Mouse (Mus musculus): ENCODE measurements around the gene Zfp746. TPM values are rescaled to one million over a fixed set of nuclear protein-coding genes. Genes with fewer than 3 reads are reported as not detected.

Zfp746 gene
- total and polyA plus RNA-seq, 3 experiments, result 17.8 to 22.1 TPM; not detected in 1

GRCm38 (mm10) chr6:48052136-48052535 is 34.3 kb downstream of the Zfp746 start:
- Histone ChIP-seq H3K79me2 (ENCODE audit: control insufficient read depth, insufficient read depth, low read length, poor library complexity) (peaks cover 18% of the 10 kb centered on the region), H3K4me3 (ENCODE audit: control insufficient read depth in 1 of 2, insufficient read depth in 1 of 2, low read depth in 2 of 2, low read length in 2 of 2) (no peak overlapping the region), H3K9ac (ENCODE audit: control insufficient read depth, low read depth, low read length, poor library complexity, severe bottlenecking) (no peak overlapping the region), H3K4me1 (ENCODE audit: control insufficient read depth in 1 of 2, insufficient read depth in 2 of 2, low read length in 2 of 2) (no peaks in the 10 kb centered on the region), H3K36me3 (ENCODE audit: control insufficient read depth in 1 of 2, insufficient read depth in 2 of 2, low read length in 2 of 2) (peaks cover 0 to 8% of the 10 kb centered on the region in 2 experiments; a peak in 2 of 4 replicates), H3K27me3 (ENCODE audit: control insufficient read depth in 1 of 2, insufficient read depth in 2 of 2, low read length in 2 of 2) (no peaks in the 10 kb centered on the region), H3K9me3 (replicated peaks; ENCODE audit: insufficient read depth, low read length) (no peaks in the 10 kb centered on the region), H3K27ac (ENCODE audit: control insufficient read depth, low read depth, low read length) (no peak overlapping the region)
- no peak for DNase-seq (ENCODE audit: low read depth, low spot score)
- TF ChIP-seq CHD2 (IDR thresholded peaks at IDR 0.05; ENCODE audit: low read length), result no peak
- TF ChIP-seq TAL1 (IDR thresholded peaks at IDR 0.05; ENCODE audit: low read length), result no peak
- no peak for TF ChIP-seq EP300 (IDR thresholded peaks at IDR 0.05; ENCODE audit: low read depth in 1 of 2, low read length in 2 of 2)
- TF ChIP-seq UBTF (IDR thresholded peaks at IDR 0.05; ENCODE audit: borderline replicate concordance, insufficient read depth, low read depth, low read length), result no peak
- no peak for TF ChIP-seq MAX (IDR thresholded peaks at IDR 0.05; ENCODE audit: low read length)
- no peak for TF ChIP-seq KAT2A (conservative IDR thresholded peaks at IDR 0.05; ENCODE audit: low read depth, low read length)
- TF ChIP-seq MAFK (IDR thresholded peaks at IDR 0.05; ENCODE audit: borderline replicate concordance, low read depth, low read length), result no peak
- no peak for TF ChIP-seq TBP (IDR thresholded peaks at IDR 0.05; ENCODE audit: low read depth, low read length)
- TF ChIP-seq USF1 (IDR thresholded peaks at IDR 0.05; ENCODE audit: low read depth, low read length), result no peak
- TF ChIP-seq CTCF (IDR thresholded peaks at IDR 0.05 in 2 of 3, conservative IDR thresholded peaks at IDR 0.05 in 1 of 3; ENCODE audit: control insufficient read depth in 1 of 3, insufficient read depth in 1 of 3, low read depth in 2 of 3, low read length in 3 of 3, poor library complexity in 1 of 3, severe bottlenecking in 1 of 3), result no peak
- TF ChIP-seq MYB (IDR thresholded peaks at IDR 0.05; ENCODE audit: low read depth, low read length), result no peak
- no peak for TF ChIP-seq POLR2AphosphoS5 (IDR thresholded peaks at IDR 0.05; ENCODE audit: borderline replicate concordance, low read depth, low read length)
- TF ChIP-seq ZNF384 (IDR thresholded peaks at IDR 0.05; ENCODE audit: low read depth, low read length), result no peak

DNA sequence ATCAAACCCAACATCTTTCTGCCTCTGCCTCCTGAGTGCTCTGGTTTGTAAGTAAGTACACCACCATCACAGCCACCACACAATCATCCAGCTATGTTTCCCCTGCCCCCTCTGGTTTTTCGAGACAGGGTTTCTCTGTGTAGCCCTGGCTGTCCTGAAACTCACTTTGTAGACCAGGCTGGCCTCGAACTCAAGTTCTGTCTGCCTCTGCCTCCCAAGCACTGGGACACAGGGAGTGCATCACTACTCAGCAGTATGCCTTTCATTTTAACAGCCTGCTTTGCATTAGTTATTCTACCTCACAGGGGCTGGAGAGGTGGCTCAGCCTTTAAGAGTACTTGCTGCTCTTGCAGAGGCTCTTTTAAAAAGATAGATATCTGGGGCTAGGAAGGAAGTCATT is 34.7 kb downstream of the Zfp746 start:
- Histone ChIP-seq H3K4me1 (ENCODE audit: control insufficient read depth in 1 of 2, insufficient read depth in 2 of 2, low read length in 2 of 2) (peaks cover 2 to 3% of the 10 kb centered on the region in 2 experiments; a peak in 3 of 4 replicates), H3K36me3 (ENCODE audit: control insufficient read depth in 1 of 2, insufficient read depth in 2 of 2, low read length in 2 of 2) (peaks cover 0 to 11% of the 10 kb centered on the region in 2 experiments; a peak in 2 of 4 replicates), H3K9ac (ENCODE audit: control insufficient read depth, low read depth, low read length, poor library complexity, severe bottlenecking) (no peak overlapping the region), H3K4me3 (ENCODE audit: control insufficient read depth in 1 of 2, insufficient read depth in 1 of 2, low read depth in 2 of 2, low read length in 2 of 2) (no peak overlapping the region), H3K9me3 (replicated peaks; ENCODE audit: insufficient read depth, low read length) (no peaks in the 10 kb centered on the region), H3K27me3 (ENCODE audit: control insufficient read depth in 1 of 2, insufficient read depth in 2 of 2, low read length in 2 of 2) (no peaks in the 10 kb centered on the region), H3K79me2 (ENCODE audit: control insufficient read depth, insufficient read depth, low read length, poor library complexity) (peaks cover 22% of the 10 kb centered on the region), H3K27ac (ENCODE audit: control insufficient read depth, low read depth, low read length) (no peak overlapping the region)
- no peak for TF ChIP-seq RCOR1 (IDR thresholded peaks at IDR 0.05; ENCODE audit: low read depth, low read length)
- no peak for TF ChIP-seq CTCF (IDR thresholded peaks at IDR 0.05 in 2 of 3, conservative IDR thresholded peaks at IDR 0.05 in 1 of 3; ENCODE audit: control insufficient read depth in 1 of 3, insufficient read depth in 1 of 3, low read depth in 2 of 3, low read length in 3 of 3, poor library complexity in 1 of 3, severe bottlenecking in 1 of 3)
- no peak for TF ChIP-seq SMC3 (IDR thresholded peaks at IDR 0.05; ENCODE audit: low read depth, low read length)
- TF ChIP-seq MAX (IDR thresholded peaks at IDR 0.05; ENCODE audit: low read length), result no peak
- no peak for TF ChIP-seq E2F4 (IDR thresholded peaks at IDR 0.05; ENCODE audit: borderline replicate concordance, low read depth, low read length)
- TF ChIP-seq USF2 (IDR thresholded peaks at IDR 0.05; ENCODE audit: borderline replicate concordance in 1 of 2, insufficient read depth in 1 of 2, low read depth in 1 of 2, low read length in 2 of 2), result no peak
- TF ChIP-seq BHLHE40 (IDR thresholded peaks at IDR 0.05; ENCODE audit: borderline replicate concordance, low read depth, low read length), result no peak
- TF ChIP-seq NRF1 (IDR thresholded peaks at IDR 0.05; ENCODE audit: insufficient read depth, low read depth, low read length, poor library complexity, severe bottlenecking), result no peak
- no peak for DNase-seq (ENCODE audit: low read depth, low spot score)

Data from MEL (cell line).